Mouse (Mus musculus) embryonic facial prominence, embryonic 10.5 days (tissue): ENCODE measurements at regions not wholly inside any gene's neighbourhood (a gene's known extent, or its start where the extent isn't known, plus 50 kb on each side); places are given as distances from the start of the nearest gene placed in this dataset.

Experiments used
- DNase-seq: peaks from one replicate; pipeline ENCODE4 v3.0.0-alpha.2; 2017; ENCODE audit warnings: low spot score
- H3K27ac ChIP-seq: fragments of 300-500 bp; sonication (generic); replicated peaks from 2 replicates; pipeline ENCODE4 v1.5.1; 2016; ENCODE audit warnings: mild to moderate bottlenecking
- H3K27me3 ChIP-seq: fragments of 300-500 bp; sonication (generic); replicated peaks from 2 replicates; pipeline ENCODE4 v1.6.1; 2016; ENCODE audit warnings: low read depth, mild to moderate bottlenecking; ENCODE audit not compliant: poor library complexity, severe bottlenecking
- H3K36me3 ChIP-seq: fragments of 300-500 bp; sonication (generic); replicated peaks from 2 replicates; pipeline ENCODE4 v1.6.1; 2016; ENCODE audit warnings: mild to moderate bottlenecking, moderate library complexity
- H3K4me1 ChIP-seq: fragments of 300-500 bp; sonication (generic); 2 replicates; pipeline ENCODE4 v1.6.1; 2016
- H3K4me3 ChIP-seq: fragments of 300-500 bp; sonication (generic); 2 replicates; pipeline ENCODE4 v1.5.1; 2016; ENCODE audit warnings: mild to moderate bottlenecking, moderate library complexity
- H3K9me3 ChIP-seq: fragments of 300-500 bp; sonication (generic); 2 replicates; pipeline ENCODE4 v1.6.1; 2016; ENCODE audit warnings: mild to moderate bottlenecking
- WGBS: fragments of 180-500 bp; shearing (Covaris S2); methylation state at CpG from one replicate; pipeline ENCODE4 v1.1.7; 2016; 5-methylcytosine and 5-hydroxymethylcytosine counted together

- H3K27me3 ChIP-seq = peaks cover 26% of the 10 kb centered on the region
- H3K9me3 ChIP-seq = no peaks in the 10 kb centered on the region
- DNase-seq = no peak
- peaks cover 45% of the 10 kb centered on the region for H3K4me1 ChIP-seq
- H3K4me3 ChIP-seq = no peak overlapping the region
- H3K36me3 ChIP-seq = no peaks in the 10 kb centered on the region
- H3K27ac ChIP-seq = no peak overlapping the region
- 90% methylated on average over 9 of the region's 9 CpGs for whole genome bisulfite sequencing
Observed at GRCm38 (mm10) chr17:87519454-87519853, 72.7 kb upstream of the Calm2 start.

- Histone ChIP-seq H3K27ac (no peak overlapping the region), H3K27me3 (peaks cover 26% of the 10 kb centered on the region), H3K36me3 (no peaks in the 10 kb centered on the region), H3K4me3 (no peak overlapping the region), H3K4me1 (peaks cover 36% of the 10 kb centered on the region), H3K9me3 (no peaks in the 10 kb centered on the region)
- no peak for DNase-seq
- 84% methylated on average over 5 of the region's 5 CpGs for WGBS
Observed at GRCm38 (mm10) chr17:87520841-87521240, 74.1 kb upstream of the Calm2 start.

GRCm38 (mm10) chr17:87521622-87522151 is 75.0 kb upstream of the Calm2 start:
- DNase-seq = peak; percentile 47

DNA sequence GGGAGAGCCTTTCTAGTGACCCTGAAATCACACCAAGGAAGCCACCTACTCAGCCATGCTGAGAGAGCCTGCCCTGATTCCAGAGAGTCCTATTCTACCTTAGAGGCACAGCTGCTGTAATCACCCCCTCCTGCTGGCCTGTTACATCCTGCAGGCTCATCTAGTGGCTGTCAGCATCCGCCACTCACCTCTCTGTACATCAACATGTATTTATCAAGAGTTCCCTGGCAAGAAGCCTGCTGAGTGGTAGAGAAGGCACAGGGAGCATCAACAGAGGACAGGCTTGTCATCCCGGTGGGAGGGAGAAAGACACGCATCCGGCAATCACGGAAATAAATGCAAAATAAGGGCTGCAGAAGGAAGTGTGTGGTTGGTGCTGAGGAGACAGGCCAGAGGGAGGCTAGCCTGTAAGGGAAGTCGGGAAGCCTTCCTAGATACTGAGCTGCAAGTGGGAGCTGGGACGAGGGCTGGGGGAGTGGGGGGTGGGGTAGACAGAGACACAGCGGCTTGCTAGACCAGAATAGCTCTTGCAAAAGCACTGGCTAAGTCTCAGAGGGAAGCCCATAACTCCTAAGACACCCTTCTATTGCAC is 75.9 kb upstream of the Calm2 start:
- DNase-seq = no peak

More at GRCm38 (mm10) chr17:87521622-87522151, 75.0 kb upstream of the Calm2 start:
- Histone ChIP-seq H3K9me3 (no peaks in the 10 kb centered on the region), H3K36me3 (no peaks in the 10 kb centered on the region), H3K4me3 (no peak overlapping the region), H3K27ac (peak overlapping the region; percentile 75), H3K27me3 (peaks cover 26% of the 10 kb centered on the region), H3K4me1 (peaks cover 32% of the 10 kb centered on the region)
- WGBS = 27% methylated on average over 10 of the region's 10 CpGs

GRCm38 (mm10) chr17:87523643-87524042 is 76.9 kb upstream of the Calm2 start:
- no peaks in the 10 kb centered on the region for H3K36me3 ChIP-seq
- no peak for DNase-seq
- H3K27ac ChIP-seq = no peak overlapping the region
- peaks cover 26% of the 10 kb centered on the region for H3K4me1 ChIP-seq
- no peak overlapping the region for H3K4me3 ChIP-seq
- peaks cover 31% of the 10 kb centered on the region for H3K27me3 ChIP-seq
- 45% methylated on average over 9 of the region's 10 CpGs for WGBS
- H3K9me3 ChIP-seq = no peaks in the 10 kb centered on the region

More for the DNA sequence above, 75.9 kb upstream of the Calm2 start:
- no peak overlapping the region for H3K4me3 ChIP-seq
- 13% methylated on average over 8 of the region's 8 CpGs for WGBS
- H3K36me3 ChIP-seq = no peaks in the 10 kb centered on the region
- no peaks in the 10 kb centered on the region for H3K9me3 ChIP-seq
- H3K4me1 ChIP-seq = peaks cover 26% of the 10 kb centered on the region
- H3K27me3 ChIP-seq = peaks cover 26% of the 10 kb centered on the region
- H3K27ac ChIP-seq = peak overlapping the region; percentile 75

DNA sequence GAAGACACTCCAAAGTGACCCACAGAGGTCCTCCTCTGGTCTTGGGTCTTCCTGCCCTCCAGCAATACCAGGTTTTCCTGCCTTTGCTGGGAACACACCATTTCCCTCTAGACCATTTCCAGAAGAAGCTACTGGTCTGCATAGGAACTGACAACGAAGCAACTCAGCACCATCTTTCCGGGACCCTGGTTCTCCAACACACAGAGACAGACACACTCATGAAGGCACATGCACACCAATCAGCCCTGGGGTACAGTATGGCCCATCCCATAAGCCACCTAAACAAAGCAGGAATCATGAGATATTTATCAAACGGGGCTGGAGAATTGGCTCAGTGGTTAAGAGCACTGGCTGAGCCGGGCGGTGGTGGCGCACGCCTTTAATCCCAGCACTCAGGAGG is 80.4 kb upstream of the Calm2 start:
- no peaks in the 10 kb centered on the region for H3K36me3 ChIP-seq
- H3K4me1 ChIP-seq = peaks cover 46% of the 10 kb centered on the region
- WGBS = 93% methylated on average over 7 of the region's 7 CpGs
- DNase-seq = no peak
- H3K27me3 ChIP-seq = peaks cover 50% of the 10 kb centered on the region
- no peak overlapping the region for H3K27ac ChIP-seq
- no peak overlapping the region for H3K4me3 ChIP-seq
- H3K9me3 ChIP-seq = no peaks in the 10 kb centered on the region

DNA sequence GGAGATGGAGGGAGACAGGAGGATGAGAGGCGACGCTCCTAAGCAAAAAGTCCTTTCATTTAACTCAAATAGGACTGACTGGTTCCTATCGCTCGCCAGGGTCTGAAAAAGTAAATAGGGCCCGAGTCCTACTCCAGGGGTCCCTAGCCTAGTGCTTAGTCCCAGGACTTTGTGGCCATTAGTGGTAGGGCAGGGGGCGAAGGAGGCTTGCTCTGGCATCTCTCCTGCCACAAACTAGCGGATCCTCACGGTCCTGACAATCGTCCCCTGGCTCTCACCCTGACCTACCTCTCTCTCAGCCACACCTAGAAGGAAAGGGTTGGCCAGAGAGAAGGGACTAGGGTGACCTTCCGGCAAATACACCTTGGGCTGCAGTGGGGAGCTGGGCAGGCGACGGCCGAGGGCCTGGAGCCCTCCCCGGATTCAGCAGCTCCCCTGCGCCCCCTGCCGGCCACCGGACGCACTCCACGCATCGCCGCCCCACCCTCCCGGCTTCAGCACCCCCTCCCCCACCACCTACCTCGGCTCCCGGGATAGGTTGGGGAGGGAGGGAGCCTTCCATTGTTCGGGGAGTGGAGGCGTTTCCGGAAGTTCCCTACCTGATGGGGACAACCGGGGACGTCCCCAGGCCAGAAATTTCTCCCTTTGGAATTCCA is 83.6 kb upstream of the Calm2 start:
- H3K36me3 ChIP-seq = no peaks in the 10 kb centered on the region
- peaks cover 36% of the 10 kb centered on the region for H3K4me1 ChIP-seq
- peaks cover 44% of the 10 kb centered on the region for H3K27me3 ChIP-seq
- H3K4me3 ChIP-seq = peak overlapping the region; percentile 58
- peak overlapping the region; percentile 76 for H3K27ac ChIP-seq
- WGBS = 13% methylated on average over 26 of the region's 29 CpGs
- DNase-seq = peak; percentile 95
- H3K9me3 ChIP-seq = no peaks in the 10 kb centered on the region

GRCm38 (mm10) chr17:87530818-87531410 is 84.2 kb upstream of the Calm2 start:
- H3K4me3 ChIP-seq = peak overlapping the region; percentile 58
- peak overlapping the region; percentile 76 for H3K27ac ChIP-seq
- peaks cover 36% of the 10 kb centered on the region for H3K4me1 ChIP-seq
- peaks cover 44% of the 10 kb centered on the region for H3K27me3 ChIP-seq
- DNase-seq = no peak
- H3K36me3 ChIP-seq = no peaks in the 10 kb centered on the region
- 3% methylated on average over 17 of the region's 17 CpGs for WGBS
- no peaks in the 10 kb centered on the region for H3K9me3 ChIP-seq

GRCm38 (mm10) chr17:87531411-87532157 is 84.8 kb upstream of the Calm2 start:
- Histone ChIP-seq H3K27ac (peak overlapping the region; percentile 76), H3K4me1 (peaks cover 36% of the 10 kb centered on the region), H3K4me3 (peak overlapping the region; percentile 58), H3K27me3 (peaks cover 44% of the 10 kb centered on the region), H3K9me3 (no peaks in the 10 kb centered on the region), H3K36me3 (no peaks in the 10 kb centered on the region)
- 4% methylated on average over 21 of the region's 21 CpGs for WGBS
- peak; percentile 55 for DNase-seq

DNA sequence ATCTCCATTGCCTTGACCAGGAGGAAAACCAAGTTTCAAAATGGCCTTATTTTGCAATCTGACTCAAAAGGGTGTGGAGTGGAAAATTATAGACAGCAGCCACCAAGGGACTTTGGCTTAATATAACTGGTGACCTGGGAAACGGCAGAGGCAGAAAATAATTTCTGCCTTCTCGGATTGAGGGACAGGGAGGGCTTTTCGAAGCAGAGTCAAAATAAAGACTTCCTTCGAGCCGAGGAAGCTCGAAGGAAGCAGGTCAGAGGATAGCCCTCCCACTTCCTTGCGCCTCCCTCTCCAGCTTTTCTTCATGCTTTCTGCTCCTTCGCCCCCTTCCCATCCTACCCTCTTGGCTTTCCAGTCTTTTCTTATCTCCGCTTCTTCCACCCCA is 85.4 kb upstream of the Calm2 start:
- H3K27ac ChIP-seq = peak overlapping the region; percentile 76; the same call in 1 of the 2 replicates

GRCm38 (mm10) chr17:87532762-87533161 is 86.0 kb upstream of the Calm2 start:
- no peaks in the 10 kb centered on the region for H3K9me3 ChIP-seq
- H3K27ac ChIP-seq = no peak overlapping the region
- H3K27me3 ChIP-seq = peaks cover 44% of the 10 kb centered on the region
- no peak for DNase-seq
- H3K4me1 ChIP-seq = peaks cover 36% of the 10 kb centered on the region
- no peaks in the 10 kb centered on the region for H3K36me3 ChIP-seq
- 50% methylated on average over 6 of the region's 6 CpGs for WGBS
- 0 out of 2 replicates have a peak overlapping the region, but pooled peaks have one; percentile 58 for H3K4me3 ChIP-seq

More for the DNA sequence above, 85.4 kb upstream of the Calm2 start:
- Histone ChIP-seq H3K9me3 (no peaks in the 10 kb centered on the region), H3K36me3 (no peaks in the 10 kb centered on the region), H3K27me3 (peaks cover 44% of the 10 kb centered on the region), H3K4me1 (peaks cover 36% of the 10 kb centered on the region), H3K4me3 (peak overlapping the region; percentile 58)
- DNase-seq = no peak
- 14% methylated on average over 9 of the region's 9 CpGs for WGBS

GRCm38 (mm10) chr17:87549568-87549967 is 86.2 kb upstream of the Epcam start:
- H3K36me3 ChIP-seq = no peaks in the 10 kb centered on the region
- H3K27ac ChIP-seq = no peak overlapping the region
- H3K4me3 ChIP-seq = no peak overlapping the region
- H3K27me3 ChIP-seq = no peaks in the 10 kb centered on the region
- H3K4me1 ChIP-seq = peaks cover 19% of the 10 kb centered on the region
- no peak for DNase-seq
- peaks cover 8% of the 10 kb centered on the region for H3K9me3 ChIP-seq
- 75% methylated on average over 6 of the region's 6 CpGs for WGBS
